Mouse (Mus musculus): ENCODE measurements around the gene Acad12.
A peak's percentile ranks its signal among the peaks of the same experiment; 100 is the strongest.
"Not testable (repeated sequence)": the region's sequence is repeated elsewhere in the genome, so short reads cannot be mapped to it uniquely, and the experiment has no call there.

The Acad12 gene

GRCm38 (mm10) chr5:121618592-121619513 lies at the start of gene Acad12:
Gene Acad12 (minus strand): TSS chr5:121618938.
- peak; percentile 80 for DNase-seq

GRCm38 (mm10) chr5:121668411-121668810 lies 49.7 kb upstream of the Acad12 start:
- no peak for DNase-seq

- no peak for DNase-seq
Observed at GRCm38 (mm10) chr5:121667067-121667466, 48.3 kb upstream of the Acad12 start.

GRCm38 (mm10) chr5:121664971-121665370 lies 46.2 kb upstream of the Acad12 start:
- no peak for DNase-seq

GRCm38 (mm10) chr5:121664078-121664477 lies 45.3 kb upstream of the Acad12 start:
- no peak for DNase-seq

- no peak for DNase-seq
Observed at GRCm38 (mm10) chr5:121663456-121663855, 44.7 kb upstream of the Acad12 start.

GRCm38 (mm10) chr5:121661494-121661893 lies 42.8 kb upstream of the Acad12 start:
- no peak for DNase-seq

- DNase-seq = no peak
Observed at GRCm38 (mm10) chr5:121660897-121661254, 42.1 kb upstream of the Acad12 start.

GRCm38 (mm10) chr5:121660059-121660896 lies 41.5 kb upstream of the Acad12 start, which contains the start of the genes Acad10 and Brap:
Gene Acad10 (minus strand): TSS chr5:121660514.
Gene Brap (plus strand): TSS chr5:121660563.
- DNase-seq = peak; percentile 96

- DNase-seq = not testable (repeated sequence)
Observed at GRCm38 (mm10) chr5:121657656-121658055, 38.9 kb upstream of the Acad12 start.

GRCm38 (mm10) chr5:121656866-121657265 lies 38.1 kb upstream of the Acad12 start:
- DNase-seq = not testable (repeated sequence)

- no peak for DNase-seq
Observed at GRCm38 (mm10) chr5:121654526-121654925, 35.8 kb upstream of the Acad12 start.

- DNase-seq = no peak
Observed at GRCm38 (mm10) chr5:121649134-121649533, 30.4 kb upstream of the Acad12 start.

- DNase-seq = no peak
Observed at GRCm38 (mm10) chr5:121639601-121640000, 20.9 kb upstream of the Acad12 start.

GRCm38 (mm10) chr5:121637296-121637695 lies 18.6 kb upstream of the Acad12 start:
- DNase-seq = no peak

- DNase-seq = no peak
Observed at GRCm38 (mm10) chr5:121634668-121635067, 15.9 kb upstream of the Acad12 start.

GRCm38 (mm10) chr5:121632804-121633203 lies 14.1 kb upstream of the Acad12 start:
- no peak for DNase-seq

- DNase-seq = not testable (repeated sequence)
Observed at GRCm38 (mm10) chr5:121631106-121631647, 12.4 kb upstream of the Acad12 start.

- peak; percentile 19 for DNase-seq
Observed at GRCm38 (mm10) chr5:121627871-121628270, 9.1 kb upstream of the Acad12 start.

GRCm38 (mm10) chr5:121623241-121623640 lies 4.5 kb upstream of the Acad12 start:
- no peak for DNase-seq

GRCm38 (mm10) chr5:121621102-121621501 lies 2.4 kb upstream of the Acad12 start:
- DNase-seq = no peak

GRCm38 (mm10) chr5:121614921-121615320 lies 3.8 kb downstream of the Acad12 start:
- not testable (repeated sequence) for DNase-seq

GRCm38 (mm10) chr5:121612036-121612435 lies 6.7 kb downstream of the Acad12 start:
- no peak for DNase-seq
